Mouse (Mus musculus) c-Kit-negative CD71-positive TER-119-positive erythroid progenitor cells, embryonic 14.5 days (primary cell): ENCODE data around the gene Vmn2r7.
"Not testable (repeated sequence)": the region's sequence is repeated elsewhere in the genome, so short reads cannot be mapped to it uniquely, and the experiment has no call there.

Source experiments
- DNase-seq: peaks from one replicate; pipeline ENCODE4 v3.0.0-alpha.2; 2013; ENCODE audit warnings: low read depth, low spot score

The Vmn2r7 gene

DNA sequence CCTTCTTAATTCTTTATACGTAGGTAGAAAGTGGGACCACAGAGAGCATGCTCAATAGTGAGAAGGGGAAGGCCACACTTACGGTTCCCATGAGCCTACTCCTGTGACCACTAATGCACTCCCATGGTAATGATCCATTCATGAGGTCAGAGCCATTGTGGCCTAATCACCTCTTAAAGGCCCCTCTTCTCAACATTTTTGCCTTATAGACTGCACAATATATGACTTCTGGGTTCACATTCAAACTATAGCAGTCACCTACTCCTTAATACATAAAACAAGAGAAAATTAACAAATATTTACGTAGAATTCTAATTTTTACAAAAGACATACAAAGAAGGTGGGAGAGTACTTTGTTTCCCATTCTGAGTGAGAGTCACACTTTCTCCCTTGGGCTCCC, at the start of gene Vmn2r7:
TSS of gene Vmn2r7 (minus strand) at position 101 of the 400 bp plus-strand sequence.
- not testable (repeated sequence) for DNase-seq

DNA sequence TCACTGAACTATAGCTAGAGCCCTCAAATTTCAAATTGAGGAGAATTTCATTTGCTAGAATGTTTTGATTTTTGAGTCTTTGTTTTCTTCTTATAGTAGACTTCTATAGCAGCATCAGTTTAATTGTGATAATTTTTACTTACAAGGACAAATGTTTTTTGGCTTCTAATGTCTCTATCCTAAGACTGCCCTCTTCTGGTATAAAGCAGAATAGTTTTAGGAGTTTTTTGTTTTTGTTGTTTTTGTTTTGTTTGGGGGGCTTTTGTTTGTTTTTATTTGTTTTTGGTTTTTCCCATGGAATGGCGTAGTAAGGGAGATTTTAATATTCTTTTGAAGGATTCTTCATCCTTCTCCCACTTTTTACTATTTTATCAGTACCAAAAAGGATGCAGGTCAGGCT, 45.2 kb upstream of the Vmn2r7 start:
- DNase-seq: no peak

DNA sequence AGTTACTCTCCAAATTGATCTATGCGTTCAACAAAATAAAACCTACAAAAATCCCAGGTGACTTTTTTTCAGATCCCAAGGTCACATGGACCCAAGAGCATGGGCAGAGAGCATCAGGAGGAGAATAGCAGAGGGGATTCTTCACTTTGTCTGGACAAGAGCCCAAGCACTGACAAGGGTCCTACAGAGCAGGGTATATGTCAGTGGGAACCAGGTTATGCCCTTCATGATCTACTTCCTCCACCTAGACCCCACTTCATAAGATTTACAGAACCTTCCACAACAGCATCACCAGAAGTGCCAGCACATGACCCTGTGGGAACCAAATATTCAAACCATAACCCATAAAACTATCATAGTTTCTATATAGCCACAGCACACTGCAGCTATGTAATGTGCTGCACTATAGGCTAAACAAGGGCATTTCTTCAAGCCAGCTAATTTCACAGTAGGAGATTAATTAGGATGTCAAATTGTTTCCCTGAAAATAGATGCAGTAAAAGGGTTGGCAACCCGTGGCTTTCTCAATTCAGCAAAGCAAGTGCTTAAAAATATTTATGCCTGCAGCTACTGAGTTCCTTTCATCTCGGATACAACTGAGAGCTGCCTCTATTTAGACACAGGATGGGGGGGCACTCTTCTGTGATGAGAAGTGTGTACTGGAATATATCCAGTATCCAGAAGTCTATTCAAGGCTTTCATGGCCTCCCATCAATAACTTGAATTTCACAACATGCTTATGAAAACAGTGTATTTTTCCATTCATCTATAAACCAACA, 33.8 kb upstream of the Vmn2r7 start:
- DNase-seq: no peak

GRCm38 (mm10) chr3:64876669-64877068, 32.1 kb upstream of the Vmn2r7 start:
- no peak for DNase-seq

- no peak for DNase-seq
Observed at GRCm38 (mm10) chr3:64842881-64843280, 1.7 kb downstream of the Vmn2r7 start.

GRCm38 (mm10) chr3:64842299-64842698, 2.3 kb downstream of the Vmn2r7 start:
- no peak for DNase-seq

DNA sequence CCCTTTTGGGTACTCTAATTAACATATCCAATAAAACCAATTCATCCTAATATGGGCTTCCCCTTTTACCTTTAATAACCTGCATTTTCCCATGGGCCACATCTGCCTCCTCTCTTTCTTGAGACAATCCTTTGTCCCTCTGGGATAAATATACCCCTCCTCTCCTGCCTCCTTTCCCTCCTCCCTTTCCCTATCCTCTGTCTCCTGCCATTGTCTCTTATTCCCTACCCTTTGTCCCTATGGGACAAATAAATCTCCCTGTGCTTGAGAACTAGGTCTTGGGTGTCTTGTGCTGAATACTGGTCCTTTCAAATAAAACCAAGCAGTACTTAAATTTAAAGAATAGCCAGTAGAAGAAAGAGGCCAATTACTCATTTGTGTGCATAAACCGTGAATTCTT, 13.4 kb downstream of the Vmn2r7 start:
- DNase-seq: no peak

DNA sequence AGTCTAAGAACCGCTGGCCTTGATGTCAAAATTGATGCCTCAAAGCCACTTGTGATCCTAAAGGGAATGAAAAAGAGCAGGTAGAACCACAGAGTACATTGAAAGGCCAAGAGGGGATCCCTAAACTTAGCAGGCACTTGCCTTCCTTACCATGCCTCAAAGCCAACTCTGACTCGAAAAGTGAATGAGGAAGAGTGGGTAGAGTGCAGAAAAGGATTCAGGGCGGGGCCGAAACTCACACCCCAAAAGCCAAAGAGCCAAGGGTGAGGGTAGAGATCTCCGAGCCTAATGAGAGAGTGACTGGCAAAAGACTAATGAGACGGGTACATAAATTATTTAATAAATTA, 53.3 kb downstream of the Vmn2r7 start:
- no peak for DNase-seq

DNA sequence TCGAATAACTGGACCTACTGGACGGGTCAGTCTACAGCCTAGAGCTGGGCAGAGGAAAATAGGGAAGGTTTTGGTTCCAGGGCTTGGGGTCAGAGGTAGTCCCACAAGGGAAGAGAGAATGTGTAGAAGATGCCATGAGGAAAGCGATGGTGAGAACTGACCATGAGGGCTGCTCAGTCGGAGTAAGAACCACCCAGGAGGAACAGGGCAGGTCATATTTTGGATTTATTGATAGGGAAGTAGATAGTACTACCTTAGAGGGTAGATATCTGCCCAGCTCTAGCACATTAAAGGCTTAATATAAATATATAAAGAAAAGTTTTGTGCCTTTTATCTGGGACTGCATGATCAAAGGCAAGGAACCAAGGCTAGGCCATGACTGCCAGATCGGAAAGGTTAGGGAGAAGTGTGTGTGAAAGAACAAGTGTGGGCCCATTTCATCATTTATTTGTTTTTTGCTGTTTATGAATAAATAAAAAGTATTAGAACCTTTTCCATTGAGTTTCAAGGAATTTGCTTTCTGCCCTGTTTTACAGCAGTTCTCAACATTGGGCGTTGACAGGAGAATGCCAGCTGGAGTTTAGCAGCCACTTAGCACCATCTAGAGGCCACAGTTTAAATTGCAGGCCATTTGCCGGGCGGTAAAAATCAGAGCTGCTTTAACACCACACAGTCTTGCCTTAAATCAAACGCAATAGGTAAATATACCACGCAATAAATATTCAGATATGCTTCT, 53.9 kb downstream of the Vmn2r7 start:
- no peak for DNase-seq

DNA sequence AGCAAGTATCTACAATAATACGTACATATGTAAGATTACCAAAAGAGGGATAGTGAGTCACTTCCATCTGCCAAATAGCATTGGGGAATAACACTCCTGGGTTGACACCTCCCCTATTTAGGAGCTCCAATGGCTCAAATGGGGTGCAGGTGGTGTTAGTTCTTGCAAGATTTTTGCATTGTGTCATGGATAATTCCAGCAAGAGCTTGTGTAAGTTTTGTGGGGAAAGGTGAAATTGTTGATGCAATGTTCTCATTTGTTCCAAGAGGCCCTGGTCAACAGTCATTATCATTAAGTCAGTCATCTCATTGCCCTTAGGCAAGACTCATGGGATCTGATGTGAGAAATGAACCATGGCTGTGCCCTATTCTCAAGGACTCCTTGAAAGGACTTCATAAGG, 61.7 kb downstream of the Vmn2r7 start:
- DNase-seq: no peak

DNA sequence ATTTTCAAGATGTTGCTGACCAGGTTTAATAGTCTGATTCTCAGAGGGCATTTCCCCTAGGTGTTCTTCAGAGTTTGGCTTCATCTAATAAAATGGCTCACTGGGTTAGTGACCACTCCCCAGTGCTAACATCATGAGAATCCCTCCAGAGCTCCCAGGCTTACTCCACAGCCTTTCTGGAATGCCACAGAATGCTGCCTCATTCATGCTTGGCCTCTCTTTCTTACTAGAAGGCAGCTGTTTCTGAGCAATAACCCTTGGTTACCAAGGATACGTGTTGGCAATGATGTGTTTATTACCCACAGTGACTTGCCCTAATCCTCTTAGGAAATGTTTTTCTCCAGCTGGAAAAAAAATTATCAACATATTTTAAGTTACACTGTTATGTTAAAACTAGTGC, 72.4 kb downstream of the Vmn2r7 start:
- DNase-seq: no peak

GRCm38 (mm10) chr3:64756145-64756544, 88.4 kb downstream of the Vmn2r7 start:
- no peak for DNase-seq

GRCm38 (mm10) chr3:64727187-64727970, 117.2 kb downstream of the Vmn2r7 start:
- not testable (repeated sequence) for DNase-seq

- not testable (repeated sequence) for DNase-seq
Observed at GRCm38 (mm10) chr3:64725736-64726135, 118.8 kb downstream of the Vmn2r7 start.

DNA sequence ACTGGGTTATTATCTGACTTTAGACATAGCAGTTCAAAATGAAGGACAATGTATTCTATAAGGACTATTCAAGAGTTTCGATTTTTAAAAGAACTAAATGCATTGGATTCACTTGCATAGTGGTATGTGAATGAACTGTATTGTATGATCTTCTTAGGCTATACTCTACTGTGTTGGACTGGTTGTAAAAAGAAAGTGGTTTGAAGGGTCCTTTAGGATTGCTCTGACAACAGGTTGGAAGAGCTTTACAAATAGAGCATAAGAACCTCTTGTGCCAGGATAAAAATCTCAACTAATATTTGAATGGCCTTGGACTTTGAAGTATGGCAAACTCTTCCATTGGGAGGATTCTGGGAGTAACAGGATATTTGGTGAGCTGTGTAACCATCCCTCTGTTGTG, 168.5 kb downstream of the Vmn2r7 start:
- DNase-seq: not testable (repeated sequence)
